Mouse (Mus musculus) CH12.LX (cell line): ENCODE results near the gene Cym. TPM values are rescaled to one million over a fixed set of nuclear protein-coding genes. Genes with fewer than 3 reads are reported as not detected.

Experiments used
- DNase-seq: peaks from one replicate; pipeline ENCODE4 v3.0.0-alpha.2; 2013; ENCODE audit errors: extremely low read depth
- H3K27ac ChIP-seq: 2 replicates; pipeline ENCODE4 v1.5.1; 2012; ENCODE audit warnings: low read depth, mild to moderate bottlenecking, control low read depth, moderate library complexity; ENCODE audit not compliant: insufficient read depth
- H3K27me3 ChIP-seq: replicated peaks from 2 replicates; pipeline ENCODE3; 2012; ENCODE audit warnings: inconsistent platforms
- H3K36me3 ChIP-seq, 2 experiments: replicated peaks in 1 of 2; 2 replicates each; pipeline versions ENCODE3 to v1.6.1; 2012; ENCODE audit warnings: inconsistent platforms in 1 of 2, low read length in 1 of 2, mild to moderate bottlenecking in 1 of 2, mixed read lengths in 1 of 2, moderate library complexity in 1 of 2; ENCODE audit not compliant: control insufficient read depth in 1 of 2, insufficient read depth in 1 of 2
- H3K4me1 ChIP-seq, 2 experiments: 2 replicates each; pipeline ENCODE4 v1.6.1; 2012; ENCODE audit warnings: inconsistent platforms in 1 of 2, moderate library complexity in 1 of 2; ENCODE audit not compliant: insufficient read depth in 2 of 2, control insufficient read depth in 1 of 2
- H3K4me2 ChIP-seq: 2 replicates; pipeline ENCODE4 v1.6.1; 2012; ENCODE audit warnings: low read depth, mild to moderate bottlenecking, control low read depth; ENCODE audit not compliant: poor library complexity, insufficient read depth, severe bottlenecking
- H3K4me3 ChIP-seq, 3 experiments: fragments of 150-350 bp in 1 of 3; sonication (generic) in 1 of 3; replicated peaks in 1 of 3; 2 replicates each; pipeline versions ENCODE3 to v1.5.1; 2011 to 2012; ENCODE audit warnings: low read depth in 2 of 3, low read length in 2 of 3, mild to moderate bottlenecking in 2 of 3, moderate library complexity in 2 of 3, control low read depth in 1 of 3, improper control_type of control experiment in 1 of 3, inconsistent platforms in 1 of 3, mixed read lengths in 1 of 3; ENCODE audit not compliant: poor library complexity in 1 of 3
- H3K79me2 ChIP-seq: replicated peaks from 2 replicates; pipeline ENCODE4 v1.6.1; 2012; ENCODE audit warnings: mild to moderate bottlenecking, moderate library complexity; ENCODE audit not compliant: control insufficient read depth, poor library complexity, insufficient read depth, severe bottlenecking; ENCODE audit errors: extremely low read depth
- H3K9ac ChIP-seq: 2 replicates; pipeline ENCODE4 v1.6.1; 2012; ENCODE audit warnings: low read depth, mild to moderate bottlenecking, control low read depth, moderate library complexity; ENCODE audit not compliant: insufficient read depth
- H3K9me3 ChIP-seq: replicated peaks from 2 replicates; pipeline ENCODE3; 2012; ENCODE audit warnings: low read length, inconsistent platforms, mixed read lengths
- BHLHE40 ChIP-seq: IDR thresholded peaks from 2 replicates; pipeline ENCODE4 v1.6.1; 2011; ENCODE audit warnings: mild to moderate bottlenecking, low read depth, low read length, improper control_type of control experiment
- CHD2 ChIP-seq: IDR thresholded peaks from 2 replicates; pipeline ENCODE4 v1.6.1; 2011; ENCODE audit warnings: low read length, improper control_type of control experiment
- CTCF ChIP-seq, 2 experiments: IDR thresholded peaks in 1 of 2; conservative IDR thresholded peaks in 1 of 2; 2 replicates each; pipeline ENCODE4 v1.5.1; 2011 to 2012; ENCODE audit warnings: low read depth in 2 of 2, low read length in 2 of 2, improper control_type of control experiment in 1 of 2, inconsistent platforms in 1 of 2, mild to moderate bottlenecking in 1 of 2, moderate library complexity in 1 of 2
- ELF1 ChIP-seq: IDR thresholded peaks from 2 replicates; pipeline ENCODE4 v1.6.1; 2014; ENCODE audit warnings: low read depth, mild to moderate bottlenecking, inconsistent platforms, low read length, improper control_type of control experiment
- EP300 ChIP-seq: IDR thresholded peaks from 2 replicates; pipeline ENCODE4 v1.6.1; 2011; ENCODE audit warnings: low read length, improper control_type of control experiment
- ETS1 ChIP-seq: conservative IDR thresholded peaks from 2 replicates; pipeline ENCODE4 v1.6.1; 2012; ENCODE audit warnings: low read depth, mild to moderate bottlenecking, inconsistent platforms, low read length, improper control_type of control experiment, moderate library complexity
- IRF4 ChIP-seq: IDR thresholded peaks from 2 replicates; pipeline ENCODE4 v1.6.1; 2014; ENCODE audit warnings: low read depth, mild to moderate bottlenecking, inconsistent platforms, low read length, improper control_type of control experiment
- MAZ ChIP-seq: IDR thresholded peaks from 2 replicates; pipeline ENCODE4 v1.6.1; 2012; ENCODE audit warnings: low read depth, mild to moderate bottlenecking, inconsistent platforms, low read length, improper control_type of control experiment, moderate library complexity
- MYC ChIP-seq: IDR thresholded peaks from 2 replicates; pipeline ENCODE4 v1.6.1; 2011; ENCODE audit warnings: low read depth, mild to moderate bottlenecking, improper control_type of control experiment, low read length
- NELFE ChIP-seq: IDR thresholded peaks from 2 replicates; pipeline ENCODE4 v1.6.1; 2011; ENCODE audit warnings: low read depth, low read length, improper control_type of control experiment
- PAX5 ChIP-seq: IDR thresholded peaks from 2 replicates; pipeline ENCODE4 v1.6.1; 2012; ENCODE audit warnings: low read length, inconsistent platforms, mixed read lengths
- POLR2AphosphoS2 ChIP-seq: IDR thresholded peaks from 2 replicates; pipeline ENCODE4 v1.6.1; 2011; ENCODE audit warnings: low read depth, low read length, improper control_type of control experiment
- RAD21 ChIP-seq: IDR thresholded peaks from 2 replicates; pipeline ENCODE4 v1.6.1; 2011; ENCODE audit warnings: low read depth, mild to moderate bottlenecking, low read length, improper control_type of control experiment, moderate library complexity
- RCOR1 ChIP-seq: conservative IDR thresholded peaks from 2 replicates; pipeline ENCODE4 v1.6.1; 2012; ENCODE audit warnings: low read depth, mild to moderate bottlenecking, inconsistent platforms, low read length, improper control_type of control experiment
- SIN3A ChIP-seq: IDR thresholded peaks from 2 replicates; pipeline ENCODE4 v1.6.1; 2012; ENCODE audit warnings: low read length, improper control_type of control experiment, inconsistent platforms
- TCF12 ChIP-seq: IDR thresholded peaks from 2 replicates; pipeline ENCODE4 v1.6.1; 2014; ENCODE audit warnings: low read depth, mild to moderate bottlenecking, inconsistent platforms, low read length, improper control_type of control experiment
- UBTF ChIP-seq: IDR thresholded peaks from 2 replicates; pipeline ENCODE4 v1.6.1; 2012; ENCODE audit warnings: low read depth, mild to moderate bottlenecking, inconsistent platforms, low read length, improper control_type of control experiment, moderate library complexity
- USF2 ChIP-seq: conservative IDR thresholded peaks from 2 replicates; pipeline ENCODE4 v1.6.1; 2011; ENCODE audit warnings: low read depth, low read length, improper control_type of control experiment
- ZC3H11A ChIP-seq: IDR thresholded peaks from 2 replicates; pipeline ENCODE4 v1.6.1; 2012; ENCODE audit warnings: low read depth, mild to moderate bottlenecking, inconsistent platforms, low read length, improper control_type of control experiment
- ZKSCAN1 ChIP-seq: IDR thresholded peaks from 2 replicates; pipeline ENCODE4 v1.6.1; 2012; ENCODE audit warnings: low read depth, inconsistent platforms, low read length, improper control_type of control experiment, borderline replicate concordance
- ZMIZ1 ChIP-seq: IDR thresholded peaks from 2 replicates; pipeline ENCODE4 v1.6.1; 2012; ENCODE audit warnings: low read depth, mild to moderate bottlenecking, inconsistent platforms, low read length, improper control_type of control experiment
- dilution Hi-C: fragments of 300-500 bp; cut with MboI; formaldehyde crosslinking; loops from 2 replicates; pipeline ENCODE4 v1.14.3; 2020; ENCODE audit warnings: low sequenced_read_pairs; ENCODE audit not compliant: extremely low pct_unique_long_range_greater_than_20kb, extremely low pct_ligation_motif_present
- in situ Hi-C: fragments of 300-500 bp; cut with MboI; formaldehyde crosslinking; loops from 3 replicates; pipeline ENCODE4 v1.14.3; 2019; ENCODE audit warnings: low sequenced_read_pairs, low pct_ligation_motif_present, low pct_unique_long_range_greater_than_20kb, mixed read lengths
- polyA plus RNA-seq: library from polyadenylated mRNA; unstranded; fragments of >175 nt; gene quantifications from 2 replicates; pipeline ENCODE4 v1.2.1, GENCODE M21; 2012; ENCODE audit warnings: low read depth; ENCODE audit not compliant: insufficient read length
- total RNA-seq, 2 experiments: library from RNA; depleted of rRNA; stranded (reverse); fragments of 300-350 nt in 1 of 2; fragments of >200 nt in 1 of 2; gene quantifications; 2 replicates each; pipeline ENCODE4 v1.2.3; 2012 to 2014

Gene Cym
- total and polyA plus RNA-seq, 3 experiments = not detected

GRCm38 (mm10) chr3:107223230-107223629 is 1.7 kb upstream of the Cym start:
- H3K27ac ChIP-seq = no peak overlapping the region
- H3K4me1 ChIP-seq = no peaks in the 10 kb centered on the region
- H3K4me3 ChIP-seq = no peak overlapping the region
- TF ChIP-seq SIN3A (no peak), UBTF (no peak), ZMIZ1 (no peak), NELFE (no peak), IRF4 (no peak), USF2 (no peak), ETS1 (no peak), POLR2AphosphoS2 (no peak), BHLHE40 (no peak), CHD2 (no peak), MYC (no peak), RAD21 (no peak), TCF12 (no peak), PAX5 (no peak), MAZ (no peak), EP300 (no peak), ELF1 (no peak), ZC3H11A (no peak), CTCF (conservative IDR thresholded peaks at IDR 0.05 in 1 of 2, IDR thresholded peaks at IDR 0.05 in 1 of 2; ENCODE audit: low read depth in 2 of 2, low read length in 2 of 2) (no peak), ZKSCAN1 (no peak)
- DNase-seq = no peak
- in situ Hi-C loops (no loop called here), dilution Hi-C loops (no loop called here)
- no peaks in the 10 kb centered on the region for H3K79me2 ChIP-seq
- peaks cover 11% of the 10 kb centered on the region for H3K9me3 ChIP-seq
- H3K27me3 ChIP-seq = peaks cover 3% of the 10 kb centered on the region
- H3K9ac ChIP-seq = no peak overlapping the region
- H3K36me3 ChIP-seq = no peaks in the 10 kb centered on the region
- H3K4me2 ChIP-seq = no peak overlapping the region

- DNase-seq = no peak
- no peaks in the 10 kb centered on the region for H3K36me3 ChIP-seq
- TF ChIP-seq RCOR1 (no peak), EP300 (no peak), SIN3A (no peak)
- peaks cover 3% of the 10 kb centered on the region for H3K9me3 ChIP-seq
- no peaks in the 10 kb centered on the region for H3K79me2 ChIP-seq
- H3K4me2 ChIP-seq = no peak overlapping the region
- dilution Hi-C loops (no loop called here), in situ Hi-C loops (no loop called here)
- peaks cover 11% of the 10 kb centered on the region for H3K27me3 ChIP-seq
- no peak overlapping the region for H3K9ac ChIP-seq
- H3K4me1 ChIP-seq = peaks cover 3 to 7% of the 10 kb centered on the region in 2 experiments; a peak in 3 of 4 replicates
- H3K4me3 ChIP-seq = no peak overlapping the region
- H3K27ac ChIP-seq = no peak overlapping the region
These were observed 3.0 kb downstream of the Cym start for GRCm38 (mm10) chr3:107218572-107218971.
